Mouse (Mus musculus): Measurements from ENCODE around the gene Eif2ak1.
A peak's percentile ranks its signal among the peaks of the same experiment; 100 is the strongest.

The Eif2ak1 gene

GRCm38 (mm10) chr5:143897635-143898330 lies 80.2 kb downstream of the Eif2ak1 start, which contains the start of gene Ankrd61:
TSS of gene Ankrd61 (minus strand) at chr5:143897685.
- no peak for DNase-seq (ENCODE audit: low spot score in 2 of 2)

- DNase-seq (ENCODE audit: low spot score in 2 of 2), result no peak
These were observed 84.5 kb downstream of the Eif2ak1 start for GRCm38 (mm10) chr5:143902111-143902510.

GRCm38 (mm10) chr5:143903813-143904212 lies 86.2 kb downstream of the Eif2ak1 start:
- no peak for DNase-seq (ENCODE audit: low spot score in 2 of 2)

GRCm38 (mm10) chr5:143906429-143906828 lies 88.8 kb downstream of the Eif2ak1 start:
- DNase-seq (ENCODE audit: low spot score in 2 of 2), result no peak

- no peak for DNase-seq (ENCODE audit: low spot score in 2 of 2)
These were observed 91.3 kb downstream of the Eif2ak1 start for GRCm38 (mm10) chr5:143908926-143909325.

GRCm38 (mm10) chr5:143909417-143910400 lies 92.1 kb downstream of the Eif2ak1 start, which contains the start of the genes Aimp2 and Pms2:
TSS of gene Aimp2 (minus strand) at chr5:143909847.
TSS of gene Pms2 (plus strand) at chr5:143909964.
- peak; percentile 88 to 97 for DNase-seq (ENCODE audit: low spot score in 2 of 2)

- DNase-seq (ENCODE audit: low spot score in 2 of 2), result no peak
These were observed 98.6 kb downstream of the Eif2ak1 start for GRCm38 (mm10) chr5:143916221-143916620.

- DNase-seq (ENCODE audit: low spot score in 2 of 2), result peak; percentile 38 to 42
These were observed 99.8 kb downstream of the Eif2ak1 start for GRCm38 (mm10) chr5:143917418-143917817.

GRCm38 (mm10) chr5:143918120-143918519 lies 100.5 kb downstream of the Eif2ak1 start:
- DNase-seq (ENCODE audit: low spot score in 2 of 2), result no peak

GRCm38 (mm10) chr5:143924781-143925452 lies 107.3 kb downstream of the Eif2ak1 start:
- DNase-seq (ENCODE audit: low spot score in 2 of 2), result no peak

- DNase-seq (ENCODE audit: low spot score in 2 of 2), result no peak
These were observed 110.3 kb downstream of the Eif2ak1 start, which contains the start of gene Gm42421 for GRCm38 (mm10) chr5:143927875-143928274. TSS of gene Gm42421 (plus strand) at chr5:143928175.

- DNase-seq (ENCODE audit: low spot score in 2 of 2), result no peak
These were observed 111.7 kb downstream of the Eif2ak1 start for GRCm38 (mm10) chr5:143929291-143929690.

GRCm38 (mm10) chr5:143930656-143931055 lies 113.1 kb downstream of the Eif2ak1 start:
- DNase-seq (ENCODE audit: low spot score in 2 of 2), result no peak

GRCm38 (mm10) chr5:143931863-143932580 lies 114.4 kb downstream of the Eif2ak1 start:
- DNase-seq (ENCODE audit: low spot score in 2 of 2), result no peak

- no peak for DNase-seq (ENCODE audit: low spot score in 2 of 2)
These were observed 115.2 kb downstream of the Eif2ak1 start, which contains the start of gene Rsph10b for GRCm38 (mm10) chr5:143932831-143933230. TSS of gene Rsph10b (plus strand) at chr5:143933035.

GRCm38 (mm10) chr5:143933414-143933813 lies 115.8 kb downstream of the Eif2ak1 start:
- no peak for DNase-seq (ENCODE audit: low spot score in 2 of 2)

GRCm38 (mm10) chr5:143933875-143934274 lies 116.3 kb downstream of the Eif2ak1 start:
- no peak for DNase-seq (ENCODE audit: low spot score in 2 of 2)

GRCm38 (mm10) chr5:143936156-143936555 lies 118.6 kb downstream of the Eif2ak1 start:
- no peak for DNase-seq (ENCODE audit: low spot score in 2 of 2)

- DNase-seq (ENCODE audit: low spot score in 2 of 2), result no peak
These were observed 124.0 kb downstream of the Eif2ak1 start for GRCm38 (mm10) chr5:143941588-143941987.

- no peak for DNase-seq (ENCODE audit: low spot score in 2 of 2)
These were observed 125.9 kb downstream of the Eif2ak1 start for GRCm38 (mm10) chr5:143943231-143944125.

Data from urinary bladder, adult 18-20 months (tissue).